Mouse (Mus musculus) layer of hippocampus, adult 2 months (tissue): ENCODE data around the gene Gm11639. TPM values are rescaled to one million over a fixed set of nuclear protein-coding genes. Genes with fewer than 3 reads are reported as not detected.

Experiments
- DNase-seq, 2 experiments: peaks; one replicate each; pipeline ENCODE4 v3.0.0; 2022; ENCODE audit warnings: low spot score in 2 of 2
- H3K27ac ChIP-seq: fragments of 200-600 bp; 2 replicates; pipeline ENCODE4 v1.8.1; 2022
- H3K4me3 ChIP-seq: fragments of 200-600 bp; 2 replicates; pipeline ENCODE4 v1.8.1; 2022; ENCODE audit warnings: mild to moderate bottlenecking
- CTCF ChIP-seq: fragments of 200-600 bp; conservative IDR thresholded peaks from 2 replicates; pipeline ENCODE4 v1.8.1; 2022; ENCODE audit warnings: antibody characterized with exemption, mild to moderate bottlenecking, moderate library complexity
- total RNA-seq, 2 experiments: library from RNA; stranded (reverse); gene quantifications; 2 replicates each; pipeline ENCODE4 v1.2.3; 2021

Gm11639 gene
- total RNA-seq, 2 experiments from 2014 or later = 0.44 to 0.54 TPM

DNA sequence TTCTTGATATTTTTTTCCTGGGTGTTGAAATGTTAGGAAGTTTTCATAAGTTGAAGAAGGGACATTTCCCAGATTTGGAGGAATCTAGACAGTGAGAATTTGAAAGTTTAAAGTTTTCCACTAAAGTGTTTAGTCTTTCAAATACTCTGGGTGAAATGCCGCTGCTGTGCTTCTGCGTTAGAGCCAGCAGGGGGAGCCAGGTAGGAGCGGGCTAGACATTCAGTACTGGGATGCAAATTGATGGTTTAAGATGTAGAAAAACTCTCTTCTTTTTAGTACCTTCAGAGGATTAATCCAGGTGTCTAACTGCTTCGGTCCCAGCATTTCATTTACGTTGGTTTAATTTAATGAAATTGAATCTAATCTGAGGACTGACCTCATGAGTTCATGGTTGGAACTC is 82.6 kb downstream of the Gm11639 start:
- Histone ChIP-seq H3K27ac (no peak overlapping the region), H3K4me3 (no peak overlapping the region)
- peak; percentile 14 to 52 for DNase-seq
- peak; percentile 97 for TF ChIP-seq CTCF

DNA sequence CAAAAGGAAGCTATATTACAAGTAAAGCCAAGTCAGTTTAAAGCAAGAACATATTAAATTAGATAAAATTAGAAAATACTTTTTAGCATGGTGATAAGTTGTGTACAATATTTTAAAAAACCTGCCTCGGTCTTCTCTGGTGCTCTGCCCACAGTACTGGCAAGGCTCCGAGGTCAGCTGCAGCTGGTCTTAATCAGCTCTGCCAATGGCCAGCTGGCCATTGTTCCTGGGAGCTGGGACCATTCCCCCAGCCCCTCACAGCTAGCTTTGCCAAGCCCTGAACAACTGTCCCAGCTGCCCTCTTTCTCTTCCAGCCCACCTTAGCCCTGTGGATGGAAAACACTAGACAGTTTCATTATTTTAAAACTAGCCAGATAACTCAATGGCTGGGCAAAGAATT is 93.3 kb downstream of the Gm11639 start:
- DNase-seq = no peak
- Histone ChIP-seq H3K4me3 (no peak overlapping the region), H3K27ac (no peak overlapping the region)
- TF ChIP-seq CTCF = no peak

DNA sequence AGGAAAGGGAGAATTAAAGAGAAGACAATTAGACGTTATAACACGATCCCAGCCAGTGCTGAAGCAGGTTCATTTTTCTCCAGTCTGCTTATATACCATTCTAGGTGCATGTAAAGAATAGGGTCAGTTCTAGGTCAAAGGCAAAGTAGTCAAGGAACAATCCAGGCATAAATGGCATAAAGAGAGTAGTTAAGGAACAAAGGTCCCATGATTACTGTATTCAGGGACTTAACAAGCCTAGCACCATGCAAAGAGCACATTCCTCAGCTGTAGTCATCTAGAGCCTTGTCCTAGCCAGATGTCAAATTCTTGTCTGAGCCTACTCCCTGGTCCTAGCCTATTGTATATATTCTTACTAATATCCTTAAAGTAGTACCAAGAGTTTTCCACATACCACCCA is 259.2 kb downstream of the Gm11639 start:
- no peak for TF ChIP-seq CTCF
- no peak overlapping the region for H3K27ac ChIP-seq
- DNase-seq = no peak
- H3K4me3 ChIP-seq = no peak overlapping the region

DNA sequence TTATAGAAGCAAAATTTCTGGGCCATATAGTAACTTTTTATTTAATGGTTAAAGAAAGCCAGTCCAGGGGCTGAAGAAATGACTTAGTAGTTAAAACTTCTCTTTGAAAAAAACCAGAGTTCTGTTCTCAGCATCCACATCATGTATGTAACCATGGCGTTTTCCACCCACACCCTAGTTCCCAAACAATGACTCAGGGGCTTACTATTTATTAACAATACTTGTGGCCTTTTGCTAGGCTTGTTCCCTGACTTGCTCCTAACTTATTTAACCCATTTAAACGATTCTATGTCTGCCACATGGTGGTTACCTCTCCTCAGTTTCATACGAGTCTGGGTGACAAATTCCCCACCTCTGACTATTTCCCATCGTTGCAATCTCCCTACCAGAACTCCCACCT is 266.8 kb downstream of the Gm11639 start:
- H3K27ac ChIP-seq = no peak overlapping the region
- DNase-seq = no peak
- no peak overlapping the region for H3K4me3 ChIP-seq
- TF ChIP-seq CTCF = no peak

DNA sequence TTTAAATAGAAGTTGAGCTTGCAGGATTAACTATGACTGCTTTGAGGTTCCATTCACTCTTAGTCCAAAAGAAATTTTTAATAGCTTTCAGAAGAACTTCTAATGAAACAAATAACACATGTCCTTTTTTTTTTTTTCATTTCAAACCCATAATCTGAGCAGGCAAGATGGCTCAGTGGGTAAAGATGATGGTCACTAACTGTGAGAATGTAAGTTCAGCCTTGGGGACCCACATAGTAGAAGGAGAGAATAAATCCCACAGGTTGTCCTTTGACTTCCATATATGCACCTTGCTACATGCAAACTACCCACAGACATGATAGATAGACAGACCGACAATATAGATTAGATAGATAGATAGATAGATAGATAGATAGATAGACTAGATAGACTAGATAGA is 282.4 kb downstream of the Gm11639 start:
- no peak overlapping the region for H3K27ac ChIP-seq
- no peak for DNase-seq
- H3K4me3 ChIP-seq = no peak overlapping the region
- no peak for TF ChIP-seq CTCF

DNA sequence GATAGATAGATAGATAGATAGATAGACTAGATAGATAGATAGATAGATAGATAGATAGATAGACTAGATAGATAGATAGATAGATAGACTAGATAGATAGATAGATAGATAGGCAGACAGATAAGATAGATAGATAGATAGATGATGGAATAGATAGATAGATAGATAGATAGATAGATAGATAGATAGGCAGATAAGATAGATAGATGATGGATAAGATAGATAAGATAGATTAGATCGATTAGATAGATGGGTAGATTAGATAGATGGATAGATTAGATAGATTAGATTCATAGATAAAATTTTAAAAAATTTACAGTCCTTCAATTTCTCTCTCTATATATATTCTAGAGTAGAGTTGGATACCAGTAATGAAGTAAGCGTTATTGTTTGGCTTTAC is 282.9 kb downstream of the Gm11639 start:
- H3K27ac ChIP-seq = no peak overlapping the region
- H3K4me3 ChIP-seq = no peak overlapping the region
- no peak for TF ChIP-seq CTCF
- DNase-seq = no peak

DNA sequence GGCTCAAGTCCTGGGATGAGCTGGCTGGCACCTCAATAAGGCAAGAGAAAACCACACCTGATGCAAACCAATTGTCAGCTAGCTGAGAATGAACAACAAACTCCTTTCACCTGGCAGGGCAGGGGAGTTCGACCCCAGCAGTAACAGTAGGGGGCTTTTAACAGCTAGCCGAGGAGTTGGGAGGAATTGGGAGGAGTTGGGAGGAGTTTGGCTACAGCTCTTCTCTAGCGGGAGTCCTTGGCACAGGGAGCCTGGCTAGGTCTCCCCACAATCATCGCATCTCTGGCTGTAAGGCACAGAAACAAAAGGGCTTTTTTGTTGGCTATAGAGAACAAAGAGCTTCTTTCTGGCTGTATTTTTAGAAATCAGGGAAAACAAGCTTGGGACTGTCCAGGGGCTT is 285.8 kb downstream of the Gm11639 start:
- H3K4me3 ChIP-seq = no peak overlapping the region
- H3K27ac ChIP-seq = 0 out of 2 replicates have a peak overlapping the region, but pooled peaks have one; percentile 36
- no peak for TF ChIP-seq CTCF
- peak in 1 of 2 experiments; percentile 0 for DNase-seq

DNA sequence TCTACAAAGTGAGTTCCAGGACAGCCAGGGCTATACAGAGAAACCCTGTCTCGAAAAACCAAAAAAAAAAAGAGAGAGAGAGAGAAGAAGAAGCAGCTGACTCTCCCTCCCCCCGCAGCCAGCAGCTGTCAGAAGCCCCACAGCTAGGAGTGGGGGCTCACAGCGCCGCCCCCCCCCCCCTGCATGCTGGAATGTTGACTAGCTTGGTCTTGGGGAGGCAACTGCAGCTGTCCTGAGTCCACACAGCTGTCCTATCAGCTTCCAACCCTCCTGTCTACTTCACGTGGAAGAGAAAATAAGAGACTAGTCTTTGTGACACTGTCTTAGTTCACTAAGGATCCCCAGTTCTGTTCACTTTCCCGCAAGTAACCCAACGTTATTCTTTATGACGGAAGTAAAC is 287.0 kb downstream of the Gm11639 start:
- DNase-seq = no peak
- H3K27ac ChIP-seq = no peak overlapping the region
- no peak overlapping the region for H3K4me3 ChIP-seq
- no peak for TF ChIP-seq CTCF

DNA sequence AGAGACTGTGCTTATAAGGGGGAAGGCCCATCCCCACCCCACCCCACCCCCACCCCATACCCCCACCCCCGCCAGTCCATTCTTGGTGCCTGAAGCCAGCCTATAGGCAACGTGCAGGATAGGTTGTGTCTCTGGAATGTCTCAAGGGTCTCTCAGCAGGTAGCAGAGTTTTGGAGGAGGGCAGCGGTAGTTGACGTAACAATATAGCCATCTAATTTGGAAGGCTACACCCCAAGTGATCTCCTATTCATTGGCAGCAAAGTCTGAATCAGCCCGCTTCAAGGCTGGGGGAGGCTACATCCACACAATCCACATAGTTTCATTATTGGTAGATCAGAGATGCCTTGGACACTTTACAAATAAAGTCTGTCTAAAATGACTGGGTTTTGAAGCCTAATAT is 292.5 kb downstream of the Gm11639 start:
- no peak for DNase-seq
- Histone ChIP-seq H3K4me3 (no peak overlapping the region), H3K27ac (no peak overlapping the region)
- TF ChIP-seq CTCF = no peak

DNA sequence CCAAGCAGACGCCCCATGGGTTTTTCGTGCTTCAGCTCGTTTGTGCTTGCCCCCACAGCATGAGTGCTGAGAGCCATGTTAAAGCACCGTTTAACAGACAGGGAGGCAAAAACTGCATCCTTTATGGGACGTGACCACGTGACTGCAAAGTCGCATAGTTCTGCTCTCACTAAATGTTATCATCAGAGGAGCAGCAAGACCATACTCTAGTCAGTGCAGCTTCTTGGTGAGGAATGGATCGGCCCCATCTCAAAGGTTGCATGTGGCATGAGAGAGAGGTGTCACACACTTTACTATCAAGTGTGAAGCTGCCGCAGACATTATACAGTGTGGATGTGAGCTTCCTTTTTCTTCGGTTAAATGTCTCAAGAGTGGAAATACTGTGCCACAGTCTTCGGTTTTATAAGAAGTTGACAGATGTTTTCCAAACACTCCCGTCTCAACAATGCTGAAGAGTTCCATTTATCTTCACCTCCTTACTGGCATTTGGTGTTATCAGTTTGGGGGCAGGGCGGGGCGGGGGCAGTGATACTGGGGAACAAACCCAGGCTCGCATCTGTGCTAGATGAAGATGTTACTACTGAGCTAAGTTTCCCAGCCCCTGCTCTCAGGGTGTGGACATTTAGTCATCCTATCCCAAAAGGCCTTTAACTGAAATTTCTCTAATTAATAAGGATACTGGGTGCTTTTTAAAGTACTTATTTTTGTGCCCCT is 296.0 kb downstream of the Gm11639 start:
- no peak for DNase-seq
- Histone ChIP-seq H3K27ac (no peak overlapping the region), H3K4me3 (no peak overlapping the region)
- no peak for TF ChIP-seq CTCF

DNA sequence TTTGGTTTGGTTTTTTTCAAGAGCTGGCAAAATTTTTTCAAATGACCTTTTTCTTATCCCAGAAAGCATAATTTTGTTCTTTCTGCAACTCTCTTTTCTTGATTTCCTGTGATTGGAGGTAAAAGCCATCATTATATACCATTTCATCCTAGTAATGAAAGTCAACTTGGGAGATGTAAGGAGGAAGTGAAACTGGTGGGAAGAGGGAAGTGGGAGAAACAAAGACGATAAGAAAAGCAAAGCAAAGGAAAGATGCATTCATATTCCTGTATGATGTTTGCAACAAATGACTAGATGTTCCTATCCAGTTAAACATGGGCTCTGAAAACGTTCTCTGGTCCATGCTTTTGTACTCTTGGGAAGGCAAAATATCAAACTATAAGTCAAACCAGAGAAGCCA is 323.7 kb downstream of the Gm11639 start:
- DNase-seq = no peak
- no peak for TF ChIP-seq CTCF
- no peak overlapping the region for H3K4me3 ChIP-seq
- no peak overlapping the region for H3K27ac ChIP-seq

DNA sequence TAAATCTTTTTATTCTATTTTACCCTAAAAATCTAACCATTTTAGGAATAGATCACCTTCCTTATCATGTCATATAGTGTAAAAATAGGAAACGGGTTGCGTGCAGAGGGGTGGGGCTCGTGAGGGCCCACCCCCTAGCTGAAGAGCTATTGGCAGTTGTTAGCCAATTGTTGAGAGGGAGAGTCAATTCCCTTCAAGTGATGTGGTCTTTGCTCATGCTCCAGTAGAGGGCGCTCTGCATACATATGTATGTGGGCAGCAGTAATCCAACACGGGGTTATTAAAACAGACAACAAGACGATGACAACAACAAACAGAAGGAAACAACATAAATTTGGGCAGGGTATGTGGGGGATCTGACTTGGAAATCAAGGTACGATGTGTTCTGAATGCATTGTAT is 335.6 kb downstream of the Gm11639 start:
- no peak overlapping the region for H3K4me3 ChIP-seq
- H3K27ac ChIP-seq = no peak overlapping the region
- peak; percentile 66 for TF ChIP-seq CTCF
- DNase-seq = no peak

DNA sequence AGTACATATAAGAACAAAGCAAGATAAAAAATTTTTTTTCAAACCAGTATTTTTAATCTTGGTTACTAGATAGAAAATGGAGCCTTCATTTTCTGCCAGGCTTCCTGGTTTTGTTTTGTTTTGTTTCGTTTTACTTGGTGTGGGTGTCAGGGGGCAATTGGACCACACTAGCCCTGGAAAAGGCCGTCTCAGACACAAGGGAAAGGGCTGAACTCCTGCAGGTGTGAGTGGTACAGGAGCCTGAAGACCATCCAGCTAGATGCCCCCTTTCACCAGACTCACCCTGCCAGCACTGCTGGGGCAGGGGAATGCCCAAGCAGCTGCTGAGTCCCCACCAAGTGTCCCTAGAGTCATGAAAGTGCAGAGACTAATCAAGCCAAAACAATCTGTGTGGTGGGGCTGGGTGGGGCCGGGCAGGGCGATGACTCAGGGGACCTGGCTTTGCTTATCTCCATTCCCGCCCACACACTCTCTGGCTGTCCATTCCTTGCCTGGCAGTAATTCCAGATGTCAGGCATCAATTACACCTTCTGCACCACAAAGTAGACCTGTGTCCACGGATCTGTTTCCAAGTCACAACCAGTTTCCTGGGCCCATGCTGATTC is 343.3 kb downstream of the Gm11639 start:
- TF ChIP-seq CTCF = no peak
- Histone ChIP-seq H3K4me3 (no peak overlapping the region), H3K27ac (no peak overlapping the region)
- no peak for DNase-seq

DNA sequence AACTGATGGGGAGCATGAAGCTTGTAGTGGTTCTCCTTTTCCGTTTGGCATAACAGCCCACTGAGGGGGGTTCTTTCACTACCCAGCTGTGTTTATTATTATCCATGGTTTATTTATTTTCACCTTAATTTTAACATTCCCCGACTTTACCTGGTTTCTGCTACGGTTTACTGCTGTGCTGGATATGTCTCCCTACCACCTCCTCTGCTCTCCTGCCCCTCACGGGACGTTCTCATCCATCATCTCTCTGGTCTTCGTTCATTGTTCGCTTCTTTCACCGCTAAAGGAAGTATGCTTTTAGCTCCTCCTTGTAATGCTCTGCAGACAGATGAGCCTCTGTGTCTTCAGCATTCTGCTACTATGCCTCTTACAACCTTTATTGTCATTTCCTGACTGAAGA is 344.0 kb downstream of the Gm11639 start:
- TF ChIP-seq CTCF = no peak
- DNase-seq = no peak
- Histone ChIP-seq H3K4me3 (no peak overlapping the region), H3K27ac (no peak overlapping the region)

DNA sequence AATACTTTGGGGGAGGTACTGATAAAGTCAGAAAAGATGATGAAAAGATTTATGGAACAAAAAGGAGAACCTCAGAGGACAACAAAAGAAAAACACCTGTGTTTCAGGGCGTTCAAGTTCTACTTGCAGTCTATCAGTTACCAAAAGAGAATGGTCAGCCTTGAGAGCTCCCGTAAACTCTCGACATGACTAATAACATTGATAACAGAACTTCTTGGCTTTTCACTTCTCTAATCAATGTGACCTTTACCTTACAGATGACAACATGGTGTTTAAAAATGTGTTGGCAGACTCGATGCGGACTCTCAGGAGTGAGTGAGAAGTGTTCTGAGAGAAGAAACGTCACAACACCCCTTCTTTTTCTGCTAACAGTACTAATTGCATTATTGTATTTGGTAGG is 344.7 kb downstream of the Gm11639 start:
- DNase-seq = no peak
- H3K4me3 ChIP-seq = no peak overlapping the region
- H3K27ac ChIP-seq = no peak overlapping the region
- no peak for TF ChIP-seq CTCF
